In genomic region chr17:15423080-15423765, GRCm38 (mm10) we compare ENCODE assay signal across 9 mouse cellular contexts. TPM values are rescaled to one million over a fixed set of nuclear protein-coding genes. Genes with fewer than 3 reads are reported as not detected.
A peak's percentile ranks its signal among the peaks of the same experiment; 100 is the strongest.
DNase-seq lines count a peak whose midpoint lies in the region; ATAC-seq and TF ChIP-seq lines count a peak whose summit lies in the region.
"Had no signal": no experiment of that assay in that cellular context is flagged by ENCODE, and none has a peak within 500 bp of the region (broad histone marks: within the 10 kb centered on the region; RNA-seq: fewer than 3 reads in every experiment).

No protein-coding gene starts in this region.

- no peak for TF ChIP-seq POLR2A in brain, embryonic 14.5 days (IDR thresholded peaks at IDR 0.05; ENCODE audit: borderline replicate concordance, extremely low read depth, insufficient read depth, insufficient read length, poor library complexity, severe bottlenecking)

- 62% methylated on average over 8 of the region's 8 CpGs for WGBS in lung, postnatal 0 days

- no peaks in the 10 kb centered on the region for H3K4me1 ChIP-seq in lung, postnatal 0 days (ENCODE audit: insufficient read depth, low read depth, low read length)
- H3K4me1 ChIP-seq: limb, embryonic 13.5 days had no signal

- H3K4me3 ChIP-seq in lung, postnatal 0 days (ENCODE audit: low read depth, low read length): no peak overlapping the region
- H3K4me3 ChIP-seq: limb, embryonic 13.5 days had no signal

- no peak for TF ChIP-seq CTCF in brain, embryonic 14.5 days (IDR thresholded peaks at IDR 0.05; ENCODE audit: borderline replicate concordance, extremely low read depth, insufficient read depth, insufficient read length)
- TF ChIP-seq CTCF in lung, postnatal 0 days (IDR thresholded peaks at IDR 0.05): no peak

- intact Hi-C loops in heart, postnatal 25 days (cut with DNase I): no loop called here

- H3K9me3 ChIP-seq in lung, postnatal 0 days (ENCODE audit: low read length): no peaks in the 10 kb centered on the region
- H3K9me3 ChIP-seq: limb, embryonic 13.5 days had no signal

- H3K4me2 ChIP-seq in lung, postnatal 0 days (replicated peaks; ENCODE audit: low read depth, low read length): no peak overlapping the region
- H3K4me2 ChIP-seq: limb, embryonic 13.5 days had no signal

- no peak overlapping the region for H3K9ac ChIP-seq in lung, postnatal 0 days (replicated peaks; ENCODE audit: low read depth)
- H3K9ac ChIP-seq: limb, embryonic 13.5 days had no signal

- H3K27ac ChIP-seq in lung, postnatal 0 days (ENCODE audit: low read length): no peak overlapping the region
- H3K27ac ChIP-seq: limb, embryonic 13.5 days had no signal

- peak; percentile 44 for ATAC-seq in lung, postnatal 0 days
- ATAC-seq in activated CD4-positive, CD25-positive, alpha-beta regulatory T cell, adult 4 months: no peak

- DNase-seq in heart, adult 18-20 months: peak; percentile 63 to 69
- no peak for DNase-seq in heart, postnatal 25 days (ENCODE audit: low spot score)
- DNase-seq in brain, embryonic 14.5 days (ENCODE audit: low read depth): peak; percentile 67
- peak; percentile 35 for DNase-seq in kidney, postnatal 10 days
- peak; percentile 47 for DNase-seq in lung, postnatal 0 days (ENCODE audit: low spot score)
- no peak for DNase-seq in spleen, adult 12 weeks (ENCODE audit: low spot score)
- DNase-seq in cerebellum, adult 8-10 months: no peak

- TF ChIP-seq EP300 in lung, postnatal 0 days (IDR thresholded peaks at IDR 0.05): 0 out of 2 replicates have a peak, but pooled peaks have one; percentile 19

- peaks cover 14% of the 10 kb centered on the region; the same call in 1 of the 2 replicates for H3K36me3 ChIP-seq in lung, postnatal 0 days (ENCODE audit: insufficient read depth, low read length)

- no peaks in the 10 kb centered on the region for H3K27me3 ChIP-seq in lung, postnatal 0 days (replicated peaks; ENCODE audit: insufficient read depth, low read length)
- H3K27me3 ChIP-seq: limb, embryonic 13.5 days had no signal

RNA-seq across cellular contexts. Expression of gene Fam120b, which starts 27.2 kb away (rescaled TPM):
- 10 to 100 TPM; 11.9 to 12.8 TPM for total RNA-seq in heart, adult 18-20 months (2021)
- total RNA-seq in heart, postnatal 25 days (2021): 10 to 100 TPM; 10.8 to 11.8 TPM
- 23.8 and 29.5 TPM in 2 replicates for polyA plus RNA-seq in brain, embryonic 14.5 days (2012; rRNA removed)
- 11.2 and 15.2 TPM in 2 replicates for polyA plus RNA-seq in lung, postnatal 0 days (2015; fragmentation: Nextera tagmentation; extraction: Ambion mirVana)
- polyA plus RNA-seq in activated CD4-positive, CD25-positive, alpha-beta regulatory T cell, adult 4 months (2017; shearing (Covaris generic)): 10 to 100 TPM; 26.8 to 32.4 TPM

RNA-seq across cellular contexts. Expression of gene Dll1, which starts 46.6 kb away (rescaled TPM):
- 1 to 10 TPM; 4.6 to 5.6 TPM for total RNA-seq in heart, adult 18-20 months (2021)
- total RNA-seq in heart, postnatal 25 days (2021): 1 to 10 TPM; 6.1 TPM
- 48.4 and 74.1 TPM in 2 replicates for polyA plus RNA-seq in brain, embryonic 14.5 days (2012; rRNA removed)
- polyA plus RNA-seq in lung, postnatal 0 days (2015; fragmentation: Nextera tagmentation; extraction: Ambion mirVana): 8.2 and 9.4 TPM in 2 replicates
- under 1 TPM in 1 of 2 experiments, not detected in 1; 0.63 TPM for polyA plus RNA-seq in activated CD4-positive, CD25-positive, alpha-beta regulatory T cell, adult 4 months (2017; shearing (Covaris generic))

Comparison
In these comparisons a context has a peak if more than half of its experiments do, and no peak if none do; other contexts are left out.
1. DNase-seq: peak in heart, adult 18-20 months (2 of 2), brain, embryonic 14.5 days (single experiment), kidney, postnatal 10 days (single experiment) and lung, postnatal 0 days (single experiment); none in heart, postnatal 25 days (single experiment), spleen, adult 12 weeks (single experiment) and cerebellum, adult 8-10 months (single experiment).